Mouse (Mus musculus) granulocyte monocyte progenitor cell, adult 5-6 weeks (primary cell): ENCODE measurements around the gene Faap100. TPM values are rescaled to one million over a fixed set of nuclear protein-coding genes. Genes with fewer than 3 reads are reported as not detected.

Source experiments
- ATAC-seq: replicated peaks from 2 replicates; pipeline ENCODE4 v1.8.0; 2016; ENCODE audit warnings: mild to moderate bottlenecking, moderate TSS enrichment, inconsistent platforms; ENCODE audit not compliant: poor library complexity, severe bottlenecking
- total RNA-seq, 2 experiments: library from RNA; stranded (forward) in 1 of 2; stranded (reverse) in 1 of 2; fragments of 200-712, 200-1000 nt in 1 of 2; fragments of >200 nt in 1 of 2; fragmentation: Nextera tagmentation in 1 of 2; gene quantifications; 2 replicates each; pipeline ENCODE4 v1.2.3; 2014 to 2017

The Faap100 gene
- total RNA-seq, 2 experiments from 2014 or later = 8.3 to 12.9 TPM

DNA sequence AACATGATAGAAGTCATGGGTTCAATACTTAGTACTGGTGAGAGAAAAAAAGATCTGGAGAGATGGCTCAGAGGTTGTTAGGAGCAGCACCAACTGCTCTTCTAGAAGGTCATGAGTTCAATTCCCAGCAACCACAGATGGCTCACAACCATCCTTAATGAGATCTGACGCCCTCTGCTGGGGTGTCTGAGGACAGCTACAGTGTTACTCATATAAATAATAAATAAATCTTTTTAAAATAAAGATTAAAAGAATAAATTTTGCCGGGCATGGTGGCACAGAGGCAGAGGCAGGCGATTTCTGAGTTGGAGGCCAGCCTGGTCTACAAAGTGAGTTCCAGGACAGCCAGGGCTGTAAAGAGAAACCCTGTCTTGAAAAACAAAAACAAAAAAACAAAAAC lies 39.8 kb downstream of the Faap100 start:
- no peak for ATAC-seq

DNA sequence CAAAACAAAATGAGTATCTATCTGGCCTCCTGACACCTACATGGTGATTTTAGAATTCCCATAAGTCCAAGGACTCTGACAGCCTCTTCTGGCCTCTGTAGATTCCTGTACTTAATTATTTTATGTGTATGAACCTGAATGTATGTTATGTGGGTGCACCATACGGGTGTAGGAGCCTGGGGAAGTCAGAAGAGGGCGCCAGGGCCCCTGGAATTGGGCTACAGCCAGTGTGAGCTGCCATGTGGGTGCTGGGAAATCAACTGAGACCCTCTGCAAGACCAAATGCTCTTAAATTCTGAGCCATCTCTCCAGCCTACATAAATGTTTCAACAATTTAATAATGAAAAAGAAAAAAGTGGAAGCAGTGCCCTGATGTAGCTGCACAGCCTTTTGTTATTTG lies 41.1 kb downstream of the Faap100 start:
- ATAC-seq = no peak

DNA sequence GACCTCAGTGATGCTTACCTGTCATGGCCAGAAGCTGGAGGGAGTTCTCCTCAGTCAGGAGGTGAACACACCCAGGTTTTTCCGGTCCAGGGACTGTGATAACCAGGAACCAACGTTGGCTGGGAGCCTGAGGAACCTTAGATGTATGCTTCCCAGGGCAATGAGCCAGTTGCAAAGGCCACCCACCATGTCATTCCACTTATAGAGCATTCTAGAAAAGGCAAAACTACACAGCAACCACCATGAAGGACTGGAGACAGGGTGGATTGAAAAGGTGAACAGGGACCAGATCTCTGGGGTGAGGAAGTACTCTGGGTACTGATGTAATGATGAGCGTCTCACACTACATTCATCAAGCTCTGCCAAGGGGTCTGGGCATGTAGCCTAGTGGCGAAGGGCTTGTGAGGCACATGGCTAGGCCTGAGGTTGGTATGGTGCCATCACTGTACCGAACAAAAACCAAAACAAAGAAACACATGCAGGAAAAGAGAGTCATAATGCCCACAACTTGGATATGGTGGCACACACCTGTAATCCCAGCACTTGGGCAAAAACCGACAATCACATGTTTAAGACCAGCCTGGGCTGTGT lies 43.0 kb downstream of the Faap100 start:
- ATAC-seq = no peak

DNA sequence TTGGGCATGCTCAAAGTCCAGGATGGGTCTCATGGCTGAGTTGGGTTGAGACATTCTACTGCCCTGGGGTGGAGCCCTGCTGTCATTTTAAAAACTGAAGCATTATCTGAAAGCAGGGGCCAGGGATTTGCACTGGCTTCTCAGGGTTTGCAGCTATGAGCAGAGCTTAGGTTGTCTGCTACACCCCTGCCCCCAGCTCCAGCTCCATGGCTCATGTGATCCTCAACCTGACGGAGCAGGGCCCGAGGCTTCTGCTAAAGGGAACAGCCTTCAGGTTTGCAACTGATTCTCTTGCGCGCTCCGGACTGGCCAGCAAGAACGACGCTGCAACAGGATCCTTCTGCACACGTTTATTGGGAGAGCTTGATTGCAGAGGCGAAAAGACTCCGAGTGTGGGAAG lies 58.4 kb downstream of the Faap100 start:
- no peak for ATAC-seq

DNA sequence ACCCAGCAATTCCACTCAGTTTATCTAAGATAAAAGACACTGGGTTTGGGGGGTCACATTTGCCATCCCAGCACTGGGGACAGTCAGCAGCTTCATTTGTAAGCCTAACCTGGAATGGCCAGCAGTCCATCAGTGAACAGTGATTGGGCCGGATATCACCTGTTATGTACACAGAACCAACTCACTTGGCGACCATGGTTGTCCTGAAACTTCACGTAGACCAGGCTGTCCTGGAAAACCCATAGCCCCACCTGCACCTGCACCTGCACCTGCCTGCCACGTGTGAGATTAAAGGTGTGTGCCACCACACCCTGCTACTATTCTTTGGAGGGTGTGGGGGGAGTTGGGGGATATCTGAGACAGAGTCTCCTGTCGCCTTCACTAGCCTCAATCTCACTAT lies 59.3 kb downstream of the Faap100 start:
- ATAC-seq = no peak

Other genes with a start within 250 kb of the Faap100 start
- gene Slc38a10, start 227.4 kb downstream of the Faap100 start, total RNA-seq (2014; fragmentation: Nextera tagmentation) = 58.8 and 62.4 TPM in 2 replicates
- 43.5 and 51.5 TPM in 2 replicates for gene Slc38a10, start 227.4 kb downstream of the Faap100 start, total RNA-seq (2017)
- gene Bahcc1, start 145.8 kb downstream of the Faap100 start, total RNA-seq (2014; fragmentation: Nextera tagmentation) = 22.5 and 22.9 TPM in 2 replicates
- 4.7 and 5.9 TPM in 2 replicates for gene Bahcc1, start 145.8 kb downstream of the Faap100 start, total RNA-seq (2017)
- gene Actg1, start 30.2 kb downstream of the Faap100 start, total RNA-seq (2014; fragmentation: Nextera tagmentation) = 1,412 and 1,653 TPM in 2 replicates
- 733 and 780 TPM in 2 replicates for gene Actg1, start 30.2 kb downstream of the Faap100 start, total RNA-seq (2017)
- not detected in 2 replicates for gene Fscn2, start 17.2 kb downstream of the Faap100 start, total RNA-seq (2014; fragmentation: Nextera tagmentation)
- not detected in 2 replicates for gene Fscn2, start 17.2 kb downstream of the Faap100 start, total RNA-seq (2017)
- 49.2 and 54.6 TPM in 2 replicates for gene Nploc4, start 58.9 kb upstream of the Faap100 start, total RNA-seq (2014; fragmentation: Nextera tagmentation)
- gene Nploc4, start 58.9 kb upstream of the Faap100 start, total RNA-seq (2017) = 34.1 and 36.6 TPM in 2 replicates
- not detected in 2 replicates for gene Tspan10, start 63.9 kb upstream of the Faap100 start, total RNA-seq (2014; fragmentation: Nextera tagmentation)
- gene Tspan10, start 63.9 kb upstream of the Faap100 start, total RNA-seq (2017) = not detected in 2 replicates
- not detected in 2 replicates for gene Pde6g, start 74.7 kb upstream of the Faap100 start, total RNA-seq (2014; fragmentation: Nextera tagmentation)
- gene Pde6g, start 74.7 kb upstream of the Faap100 start, total RNA-seq (2017) = not detected in 2 replicates
- 7.9 and 8.6 TPM in 2 replicates for gene Oxld1, start 79.3 kb upstream of the Faap100 start, total RNA-seq (2014; fragmentation: Nextera tagmentation)
- gene Oxld1, start 79.3 kb upstream of the Faap100 start, total RNA-seq (2017) = 12.8 and 19.5 TPM in 2 replicates
- gene Ccdc137, start 79.4 kb upstream of the Faap100 start, total RNA-seq (2014; fragmentation: Nextera tagmentation) = 35.6 and 43.0 TPM in 2 replicates
- 39.4 and 57.7 TPM in 2 replicates for gene Ccdc137, start 79.4 kb upstream of the Faap100 start, total RNA-seq (2017)
- gene Arl16, start 88.8 kb upstream of the Faap100 start, total RNA-seq (2014; fragmentation: Nextera tagmentation) = 11.7 and 15.1 TPM in 2 replicates
- gene Arl16, start 88.8 kb upstream of the Faap100 start, total RNA-seq (2017) = 19.2 and 22.4 TPM in 2 replicates
- 113 and 121 TPM in 2 replicates for gene Mrpl12, start 105.8 kb upstream of the Faap100 start, total RNA-seq (2014; fragmentation: Nextera tagmentation)
- gene Mrpl12, start 105.8 kb upstream of the Faap100 start, total RNA-seq (2017) = 131 and 159 TPM in 2 replicates
- gene Slc25a10, start 113.1 kb upstream of the Faap100 start, total RNA-seq (2014; fragmentation: Nextera tagmentation) = 20.6 and 21.3 TPM in 2 replicates
- gene Slc25a10, start 113.1 kb upstream of the Faap100 start, total RNA-seq (2017) = 20.5 and 26.2 TPM in 2 replicates
- gene Gcgr, start 151.9 kb upstream of the Faap100 start, total RNA-seq (2014; fragmentation: Nextera tagmentation) = not detected in 2 replicates
- not detected in 2 replicates for gene Gcgr, start 151.9 kb upstream of the Faap100 start, total RNA-seq (2017)
- 64.7 and 75.8 TPM in 2 replicates for gene Mcrip1, start 171.0 kb upstream of the Faap100 start, total RNA-seq (2014; fragmentation: Nextera tagmentation)
- gene Mcrip1, start 171.0 kb upstream of the Faap100 start, total RNA-seq (2017) = 23.1 and 23.4 TPM in 2 replicates
- not detected in 2 replicates for gene Ppp1r27, start 172.4 kb upstream of the Faap100 start, total RNA-seq (2014; fragmentation: Nextera tagmentation)
- gene Ppp1r27, start 172.4 kb upstream of the Faap100 start, total RNA-seq (2017) = not detected in 2 replicates
- 864 and 921 TPM in 2 replicates for gene P4hb, start 194.5 kb upstream of the Faap100 start, total RNA-seq (2014; fragmentation: Nextera tagmentation)
- gene P4hb, start 194.5 kb upstream of the Faap100 start, total RNA-seq (2017) = 1,372 and 1,702 TPM in 2 replicates
- 514 and 552 TPM in 2 replicates for gene Arhgdia, start 202.9 kb upstream of the Faap100 start, total RNA-seq (2014; fragmentation: Nextera tagmentation)
- 163 and 168 TPM in 2 replicates for gene Arhgdia, start 202.9 kb upstream of the Faap100 start, total RNA-seq (2017)
- gene Alyref, start 219.6 kb upstream of the Faap100 start, total RNA-seq (2014; fragmentation: Nextera tagmentation) = 161 and 171 TPM in 2 replicates
- gene Alyref, start 219.6 kb upstream of the Faap100 start, total RNA-seq (2017) = 315 and 430 TPM in 2 replicates
- gene Anapc11, start 219.7 kb upstream of the Faap100 start, total RNA-seq (2014; fragmentation: Nextera tagmentation) = 80.9 and 96.2 TPM in 2 replicates
- gene Anapc11, start 219.7 kb upstream of the Faap100 start, total RNA-seq (2017) = 26.9 and 27.0 TPM in 2 replicates
- not detected in 2 replicates for gene Npb, start 229.7 kb upstream of the Faap100 start, total RNA-seq (2014; fragmentation: Nextera tagmentation)
- not detected in 2 replicates for gene Npb, start 229.7 kb upstream of the Faap100 start, total RNA-seq (2017)
- gene Pcyt2, start 239.2 kb upstream of the Faap100 start, total RNA-seq (2014; fragmentation: Nextera tagmentation) = 48.1 and 70.3 TPM in 2 replicates
- 21.9 and 35.5 TPM in 2 replicates for gene Pcyt2, start 239.2 kb upstream of the Faap100 start, total RNA-seq (2017)
- gene Sirt7, start 246.5 kb upstream of the Faap100 start, total RNA-seq (2014; fragmentation: Nextera tagmentation) = 66.1 and 81.1 TPM in 2 replicates
- gene Sirt7, start 246.5 kb upstream of the Faap100 start, total RNA-seq (2017) = 57.4 and 75.0 TPM in 2 replicates